Mouse (Mus musculus) hindlimb bud, embryonic 11.5 days (tissue): Measurements from ENCODE around the gene Dnajc24.

ENCODE experiments used
- DNase-seq: peaks from one replicate; pipeline ENCODE4 v3.0.0-alpha.2; 2012; ENCODE audit warnings: low read depth, low spot score; ENCODE audit errors: extremely low spot score

Gene Dnajc24

DNA sequence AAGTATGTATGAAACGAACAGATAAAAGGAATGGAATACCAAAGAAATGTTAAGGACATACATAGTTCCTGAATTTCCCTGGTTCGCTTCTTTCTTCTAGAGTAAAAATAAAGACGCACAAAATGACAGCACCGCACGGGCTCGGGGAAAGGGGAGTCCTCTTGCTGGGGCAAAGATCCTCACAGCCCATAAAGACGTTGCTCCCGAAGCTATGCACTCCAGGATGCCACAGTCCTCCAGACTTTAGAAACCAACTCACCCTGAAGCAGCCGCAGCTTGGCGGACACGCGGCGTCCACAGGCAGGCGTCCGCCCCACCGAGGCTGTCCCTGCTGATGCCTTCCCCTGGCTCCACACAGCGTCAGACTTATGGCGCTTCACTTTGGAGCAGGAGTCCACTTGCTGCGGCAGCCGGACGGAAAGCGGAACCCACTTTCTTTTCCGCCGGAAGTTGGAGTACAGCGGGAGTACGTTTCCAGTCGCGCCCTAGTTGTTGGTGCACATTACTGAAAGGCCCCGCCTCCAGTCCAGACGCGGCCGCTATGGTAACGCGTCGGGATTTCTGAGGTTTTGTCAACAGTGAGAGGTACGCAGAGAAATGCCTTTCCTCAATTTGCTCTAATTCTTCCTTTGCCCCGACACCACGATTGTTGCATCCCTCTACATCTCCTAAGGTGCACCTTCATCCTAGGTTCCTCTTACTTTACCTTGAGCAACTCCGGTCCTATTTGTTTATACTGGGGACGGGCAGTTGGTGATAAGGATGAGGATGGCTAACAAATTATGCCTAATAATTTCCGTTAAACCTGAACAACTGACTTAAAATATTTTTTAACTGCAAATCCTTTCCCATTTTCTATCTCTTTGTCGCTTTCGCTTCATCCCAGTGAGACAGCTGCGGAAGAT is at the start of gene Dnajc24:
TSS of gene Dnajc24 (minus strand) at position 715 of the 905 bp plus-strand sequence.
- DNase-seq, result peak; percentile 86

DNA sequence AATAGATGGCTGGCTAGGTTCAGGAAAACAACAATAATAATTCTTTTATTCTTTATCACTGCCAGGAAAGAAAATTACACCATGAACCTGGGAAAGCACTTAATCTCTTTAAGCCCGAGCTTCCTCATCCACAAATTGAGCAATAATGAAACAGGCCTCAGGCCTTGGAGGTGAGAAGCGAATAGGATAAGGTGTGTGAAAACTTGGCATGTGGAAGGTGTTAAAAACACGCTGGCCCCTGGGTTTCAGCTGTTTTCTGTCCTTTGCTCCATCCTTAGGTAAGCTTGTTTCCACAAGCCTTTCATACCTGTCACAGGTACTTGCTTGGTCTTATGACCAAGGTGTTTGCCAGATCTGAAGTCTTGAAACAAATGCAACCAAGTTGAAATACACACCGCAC is 43.3 kb upstream of the Dnajc24 start:
- DNase-seq, result no peak

DNA sequence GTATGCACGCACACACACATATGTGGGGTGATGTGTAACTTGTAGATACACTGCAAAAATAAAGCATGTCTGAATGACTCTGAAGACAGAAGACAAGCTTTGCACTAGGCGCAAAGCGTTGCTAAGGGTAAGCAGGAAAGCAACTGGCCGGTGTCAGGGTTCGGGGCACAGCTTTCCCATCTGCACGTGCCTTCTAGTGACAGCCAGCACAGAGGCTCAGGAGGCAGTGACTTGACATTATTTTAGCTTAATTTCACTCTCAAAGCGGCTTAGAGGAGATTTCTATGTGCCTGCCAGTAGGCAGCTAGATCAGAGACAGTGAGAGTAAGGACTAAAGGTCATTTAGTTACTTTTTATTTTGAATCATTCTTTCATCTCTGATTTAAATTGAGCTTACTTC is 39.1 kb upstream of the Dnajc24 start:
- DNase-seq, result no peak

DNA sequence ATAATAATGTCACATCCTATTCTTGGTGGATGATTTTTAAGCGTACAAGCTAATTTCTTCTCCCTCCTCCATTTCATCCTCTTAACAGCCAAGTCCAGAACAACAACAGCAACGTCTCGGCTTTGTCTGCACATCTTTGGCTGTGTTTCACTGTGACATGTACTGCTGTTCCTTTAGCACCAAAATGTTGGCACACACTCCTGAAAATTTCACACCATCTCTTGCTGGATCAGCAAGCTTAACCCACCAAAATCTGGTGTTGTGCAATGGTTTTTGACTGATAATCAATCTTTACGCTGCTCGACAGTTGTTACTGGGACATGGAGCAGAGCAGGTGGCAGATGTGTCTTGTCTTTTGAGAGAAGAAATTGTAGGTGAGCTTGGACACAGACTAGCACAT is 38.6 kb upstream of the Dnajc24 start:
- DNase-seq, result no peak

DNA sequence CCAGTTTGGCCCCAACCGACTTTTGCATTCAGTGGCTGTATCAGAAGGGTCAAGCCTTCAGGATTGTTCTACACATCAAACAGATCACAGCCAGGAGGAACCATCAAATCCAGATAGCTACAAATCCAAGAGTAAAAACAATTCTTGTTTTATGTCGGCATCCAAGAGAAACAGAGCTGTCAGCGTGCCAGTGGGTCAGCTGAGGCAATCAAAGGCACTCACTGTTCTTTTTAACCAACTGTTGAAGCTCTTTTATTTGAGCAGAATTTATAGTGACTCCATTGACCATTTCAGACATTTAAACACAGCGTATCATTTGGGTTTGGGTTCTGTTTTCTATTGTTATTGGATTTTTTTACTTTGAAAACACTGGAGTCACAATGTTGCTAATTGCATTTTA is 34.9 kb upstream of the Dnajc24 start:
- DNase-seq, result no peak

DNA sequence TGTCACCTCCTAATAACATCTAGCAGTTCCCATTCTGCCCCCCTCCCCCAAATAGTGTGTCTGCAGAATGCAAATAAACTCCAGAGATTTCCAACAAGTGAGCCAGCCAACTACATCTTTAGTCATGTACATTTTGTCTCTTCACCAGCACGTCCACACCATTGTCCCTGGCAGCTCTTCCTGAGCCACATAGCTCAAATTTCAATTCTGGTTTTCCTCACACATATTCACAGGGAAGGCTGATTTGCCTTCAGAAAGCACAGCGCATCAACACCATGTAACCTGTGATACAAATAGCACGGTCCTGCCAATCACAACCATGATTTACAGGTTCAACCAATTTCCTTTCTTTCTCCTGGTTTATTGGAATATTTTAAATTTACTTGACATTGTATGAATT is 21.5 kb upstream of the Dnajc24 start:
- no peak for DNase-seq

DNA sequence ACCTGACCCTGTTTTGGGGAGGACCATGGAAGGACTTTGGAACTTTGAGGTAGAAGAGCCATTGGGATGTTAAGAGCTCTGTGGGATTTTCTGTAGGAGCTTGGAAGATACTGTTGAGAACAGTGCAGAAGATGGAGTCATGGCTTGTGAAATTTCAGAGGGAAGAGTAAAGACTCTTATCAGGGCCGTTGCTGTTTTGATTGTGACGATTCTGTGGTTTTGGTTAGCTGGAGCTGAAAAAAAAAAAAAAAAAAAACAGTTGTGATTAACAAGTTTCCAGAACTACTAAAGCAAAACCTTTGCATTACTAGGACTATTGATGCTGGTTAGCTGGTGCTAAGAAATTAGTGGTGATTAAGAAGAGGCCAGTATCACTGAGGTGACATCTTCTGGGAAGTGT is 5.1 kb upstream of the Dnajc24 start:
- no peak for DNase-seq

DNA sequence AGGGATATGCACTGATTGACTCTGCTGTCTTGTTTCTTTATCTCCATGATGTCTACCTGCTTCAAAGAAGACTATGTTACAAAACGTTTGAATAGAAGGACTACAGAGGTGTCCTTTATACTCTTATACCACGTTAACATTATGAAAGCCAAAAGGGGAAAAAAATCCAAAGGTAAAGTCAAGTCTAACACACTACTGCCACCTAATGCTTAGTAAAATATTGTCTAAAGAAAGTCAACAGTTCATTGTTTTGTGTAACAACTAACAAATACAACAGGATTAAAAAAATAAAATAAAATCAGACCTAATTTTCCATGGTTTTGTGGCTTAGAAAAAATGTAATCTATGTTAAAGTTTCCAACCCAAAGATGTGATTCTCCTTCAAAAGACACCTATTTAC is 15.3 kb downstream of the Dnajc24 start:
- DNase-seq, result no peak

DNA sequence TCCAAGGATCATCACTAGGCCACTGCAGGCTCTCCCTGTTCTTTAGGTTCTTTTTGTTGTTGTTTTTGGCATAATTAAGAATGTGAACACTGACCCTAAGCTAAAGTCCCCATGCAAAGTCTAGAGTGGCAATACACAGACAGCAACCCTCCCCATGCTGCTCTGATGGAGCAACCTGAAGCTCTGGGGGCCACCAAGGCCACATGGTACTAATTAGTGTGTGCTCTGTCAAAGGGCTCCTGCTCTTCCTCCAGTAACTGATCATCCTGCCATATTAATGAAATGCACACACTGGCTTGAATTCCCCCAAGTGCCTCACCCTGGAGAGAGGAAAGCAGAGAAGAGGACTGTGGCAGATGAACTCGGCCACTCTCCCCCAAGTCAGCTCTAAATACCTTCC is 16.2 kb downstream of the Dnajc24 start:
- no peak for DNase-seq

DNA sequence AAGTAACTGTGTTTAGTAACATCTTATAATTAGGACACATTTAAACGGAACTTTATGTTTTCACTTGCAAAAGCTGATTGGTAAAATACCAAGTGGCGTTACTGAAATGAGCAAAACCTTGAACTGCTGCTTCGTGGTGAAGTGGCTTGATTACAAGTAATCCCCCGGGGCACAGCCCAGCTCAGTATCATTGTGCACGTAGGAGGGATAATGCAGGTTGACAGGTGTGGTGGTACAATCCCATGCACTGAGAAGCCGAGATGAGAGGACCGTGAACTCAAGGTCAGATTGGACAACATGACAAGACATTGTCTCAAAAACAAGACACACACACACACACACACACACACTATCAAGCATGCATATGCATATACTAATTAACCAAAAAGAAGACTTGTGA is 18.1 kb downstream of the Dnajc24 start:
- no peak for DNase-seq

DNA sequence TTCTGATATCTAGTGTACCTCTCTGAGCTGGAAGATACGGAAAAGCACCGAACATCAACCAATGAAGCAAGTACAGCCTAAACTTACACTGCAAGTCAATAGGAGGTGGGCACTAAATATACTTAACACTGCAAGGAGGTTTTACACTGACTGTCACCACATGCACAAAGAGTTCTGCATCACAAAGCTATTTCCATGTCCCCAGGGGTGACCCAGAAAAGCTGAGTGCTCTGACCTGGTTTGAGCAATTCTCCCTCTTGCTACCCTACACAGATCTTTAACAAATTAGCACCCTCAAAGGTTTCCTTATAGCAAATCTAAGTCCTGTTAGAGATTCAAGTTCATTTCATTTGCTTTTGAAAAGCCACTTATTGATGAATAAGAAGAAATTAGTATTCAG is 25.3 kb downstream of the Dnajc24 start:
- no peak for DNase-seq

DNA sequence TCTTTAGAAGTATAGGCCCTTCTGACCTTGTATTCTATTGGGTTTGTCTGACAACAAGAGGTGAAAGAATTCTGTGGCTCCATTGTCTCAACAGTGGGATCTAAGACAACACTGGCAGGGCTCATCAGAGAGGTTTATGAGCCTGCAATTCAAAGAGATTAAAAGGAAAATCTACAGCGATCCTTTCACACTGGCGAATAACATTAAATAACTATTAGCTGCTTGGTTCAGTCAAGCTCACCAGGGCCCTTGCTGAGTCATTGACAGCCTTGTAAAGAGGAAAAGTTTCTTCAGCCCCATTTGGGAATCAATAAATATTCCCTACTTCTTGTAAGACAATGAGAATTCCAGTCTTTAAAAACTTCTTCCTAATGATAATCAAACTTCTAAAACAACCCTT is 29.4 kb downstream of the Dnajc24 start:
- no peak for DNase-seq

DNA sequence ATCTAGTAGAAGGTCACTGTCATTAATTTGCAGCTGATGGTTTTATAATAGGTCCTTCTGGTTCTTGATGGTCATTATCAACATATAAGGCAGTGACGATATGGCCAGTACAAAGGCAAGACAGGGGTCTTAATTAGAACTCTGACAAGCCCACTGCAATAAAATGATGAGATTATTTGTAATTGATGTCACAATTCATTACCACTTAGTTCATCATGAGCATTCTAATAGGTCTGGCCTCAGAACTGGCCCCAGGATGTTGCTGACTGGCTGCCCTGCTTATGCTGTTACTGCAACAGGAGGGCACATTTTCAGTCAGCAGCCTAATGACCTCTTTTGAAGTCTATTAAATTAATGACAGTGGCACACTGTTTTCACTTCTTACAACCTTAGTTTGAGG is 39.9 kb downstream of the Dnajc24 start:
- no peak for DNase-seq

DNA sequence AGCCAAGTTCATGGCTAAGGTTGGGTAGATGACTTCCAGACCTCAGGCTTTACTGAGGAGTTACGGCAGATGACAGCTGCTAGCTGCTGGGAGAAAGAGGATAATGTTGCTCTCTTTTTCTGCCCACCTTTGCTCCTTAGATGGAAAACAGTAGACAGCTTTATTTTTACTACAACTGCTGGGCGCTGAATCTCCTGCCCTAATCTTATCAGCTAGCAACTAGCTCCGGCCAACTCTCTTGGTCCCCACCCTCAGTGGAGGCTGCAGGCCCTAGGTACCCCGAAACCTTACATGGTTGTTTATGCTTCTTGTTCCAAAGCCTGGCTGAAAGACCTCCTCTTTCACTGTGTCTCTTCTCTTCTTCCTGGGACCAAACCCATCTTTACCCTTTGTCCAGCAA is 49.5 kb downstream of the Dnajc24 start:
- DNase-seq, result no peak

DNA sequence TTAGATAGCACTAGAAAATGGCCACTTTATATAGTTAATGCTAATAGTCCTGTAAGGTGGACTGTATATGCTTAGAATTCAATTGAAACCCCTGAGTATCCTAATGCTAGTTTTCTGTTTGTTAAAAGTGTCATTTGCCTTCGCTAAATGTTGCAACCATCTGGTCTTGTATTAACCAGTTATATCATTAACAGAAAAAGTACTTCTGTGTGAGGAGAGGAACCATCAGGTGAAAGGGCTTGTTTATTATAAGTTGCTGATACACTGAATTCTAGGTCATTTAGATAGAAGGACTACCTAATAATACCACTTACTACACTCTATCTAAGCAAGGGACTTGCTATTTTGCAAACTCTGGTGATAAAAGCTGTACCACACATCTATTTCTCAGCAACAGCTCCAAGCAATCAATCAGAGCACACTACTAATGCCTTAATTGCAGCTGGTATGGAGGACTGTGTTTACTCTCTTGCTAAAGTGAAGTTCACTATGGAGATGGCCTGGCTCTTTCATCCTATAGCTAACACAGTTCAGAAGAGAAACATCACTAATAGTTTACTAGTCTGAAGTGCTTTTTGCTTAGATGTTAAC is 51.9 kb downstream of the Dnajc24 start:
- DNase-seq, result no peak

DNA sequence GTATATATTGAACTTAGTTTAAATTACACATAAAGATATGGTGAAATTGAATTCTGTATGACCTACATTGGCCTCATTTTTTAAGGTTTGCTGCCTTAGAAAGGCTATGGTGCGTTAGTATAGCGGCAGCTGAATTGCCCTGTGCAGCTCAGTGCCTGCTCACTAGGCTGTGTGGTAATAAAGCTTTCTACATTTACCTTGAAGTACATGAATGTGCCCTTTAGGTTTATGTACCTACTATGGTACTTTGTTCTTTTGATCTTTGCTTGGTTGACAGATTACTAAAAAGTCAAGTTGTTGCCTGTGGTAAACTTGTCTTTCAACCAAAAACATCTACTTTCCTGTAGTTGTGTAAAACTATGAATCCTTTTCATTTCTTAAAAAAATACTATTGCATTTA is 53.2 kb downstream of the Dnajc24 start:
- no peak for DNase-seq

DNA sequence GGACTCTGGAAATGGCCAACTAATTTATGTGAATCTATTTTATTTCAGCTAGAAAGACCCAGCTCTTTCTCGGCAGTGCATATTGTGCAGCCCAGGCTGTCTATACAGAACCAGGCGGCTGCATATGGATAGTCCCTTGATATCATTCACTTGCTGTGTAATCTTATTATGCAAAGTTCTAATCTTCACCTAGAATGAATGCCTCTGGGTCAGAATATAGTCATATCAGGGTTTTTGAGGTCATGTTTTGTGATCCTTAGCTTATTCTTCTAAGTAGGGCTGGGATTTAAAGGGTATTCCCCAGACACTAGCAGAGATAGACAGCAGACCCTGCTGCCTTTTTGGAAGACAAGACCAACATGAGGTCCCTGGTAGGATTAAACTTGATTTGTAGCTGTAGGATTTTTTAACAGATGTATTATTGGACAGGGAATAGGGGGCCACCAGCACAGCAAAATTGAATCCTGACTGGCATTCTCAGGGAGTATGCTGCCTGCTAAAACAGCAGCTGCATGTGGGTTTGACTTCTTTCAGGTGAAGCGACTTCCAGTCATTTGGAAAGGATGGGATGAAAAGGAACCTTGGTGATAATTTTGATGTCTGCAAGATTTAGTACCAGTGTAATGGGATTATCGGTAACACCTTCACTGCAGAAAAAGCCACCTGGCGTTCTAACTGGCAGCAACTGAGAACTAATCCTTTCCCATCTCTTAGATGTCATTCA is 85.6 kb downstream of the Dnajc24 start:
- DNase-seq, result no peak
